ENCODE assay signal across 14 mouse cellular contexts in genomic region chr17:21536676-21537075, GRCm38 (mm10). TPM values are rescaled to one million over a fixed set of nuclear protein-coding genes. Genes with fewer than 3 reads are reported as not detected.
DNase-seq lines count a peak whose midpoint lies in the region; ATAC-seq lines count a peak whose summit lies in the region.
"Had no signal": no experiment of that assay in that cellular context is flagged by ENCODE, and none has a peak within 500 bp of the region (broad histone marks: within the 10 kb centered on the region; RNA-seq: fewer than 3 reads in every experiment).

No protein-coding gene starts in this region.

- no peaks in the 10 kb centered on the region for H3K9me3 ChIP-seq in heart, embryonic 15.5 days (replicated peaks)
- no peaks in the 10 kb centered on the region for H3K9me3 ChIP-seq in heart, embryonic 12.5 days (replicated peaks)
- H3K9me3 ChIP-seq in midbrain, embryonic 16.5 days (replicated peaks; ENCODE audit: control insufficient read depth, low read length, poor library complexity, severe bottlenecking): no peaks in the 10 kb centered on the region
- H3K9me3 ChIP-seq: limb, embryonic 12.5 days had no signal

- no peak overlapping the region for H3K9ac ChIP-seq in heart, embryonic 15.5 days
- H3K9ac ChIP-seq in heart, embryonic 12.5 days: no peak overlapping the region
- no peak overlapping the region for H3K9ac ChIP-seq in midbrain, embryonic 16.5 days (ENCODE audit: low read depth, low read length)
- H3K9ac ChIP-seq: limb, embryonic 12.5 days had no signal

- peak; percentile 43 for DNase-seq in 3134 (ENCODE audit: extremely low read depth, insufficient read length, low spot score)
- DNase-seq in CD4-positive helper T cell, adult 2 months (ENCODE audit: low read depth, low spot score): peak; percentile 74
- DNase-seq in adrenal gland, postnatal 36 days: peak; percentile 18 to 35
- no peak for DNase-seq in frontal cortex, postnatal 36 days (ENCODE audit: low spot score in 2 of 2)
- DNase-seq: cerebellum, postnatal 36 days; kidney, adult 9 months; retina, postnatal 1 day; thymus, postnatal 36 days had no signal

- peak overlapping the region; percentile 88; the same call in 1 of the 2 replicates for H3K4me2 ChIP-seq in heart, embryonic 15.5 days
- H3K4me2 ChIP-seq in heart, embryonic 12.5 days: no peak overlapping the region
- H3K4me2 ChIP-seq in midbrain, embryonic 16.5 days (ENCODE audit: low read length): no peak overlapping the region

- H3K36me3 ChIP-seq in heart, embryonic 15.5 days: no peaks in the 10 kb centered on the region
- H3K36me3 ChIP-seq in heart, embryonic 12.5 days: no peaks in the 10 kb centered on the region
- H3K36me3 ChIP-seq in midbrain, embryonic 16.5 days (ENCODE audit: control insufficient read depth, insufficient read depth, low read length): no peaks in the 10 kb centered on the region
- H3K36me3 ChIP-seq: limb, embryonic 12.5 days had no signal

- 0 out of 2 replicates have a peak overlapping the region, but pooled peaks have one; percentile 5 for H3K4me3 ChIP-seq in heart, embryonic 15.5 days
- H3K4me3 ChIP-seq in heart, embryonic 12.5 days: no peak overlapping the region
- H3K4me3 ChIP-seq in midbrain, embryonic 16.5 days (ENCODE audit: low read depth, low read length): no peak overlapping the region

- WGBS in heart, embryonic 15.5 days: 44% methylated on average over 2 of the region's 2 CpGs
- 53% methylated on average over 2 of the region's 2 CpGs for WGBS in heart, embryonic 12.5 days
- 83% methylated on average over 2 of the region's 2 CpGs for WGBS in midbrain, embryonic 16.5 days

- no peak for ATAC-seq in heart, embryonic 15.5 days (replicated peaks; ENCODE audit: insufficient number of reproducible peaks, insufficient read depth, low FRiP score, low read depth)
- ATAC-seq in heart, embryonic 12.5 days (ENCODE audit: insufficient number of reproducible peaks, low FRiP score): no peak
- ATAC-seq in erythroblast, adult 5-6 weeks (replicated peaks; ENCODE audit: low FRiP score, poor library complexity, severe bottlenecking): no peak
- ATAC-seq in midbrain, embryonic 16.5 days: no peak
- ATAC-seq: Patski had no signal

- no peak overlapping the region for H3K27ac ChIP-seq in heart, embryonic 15.5 days
- no peak overlapping the region for H3K27ac ChIP-seq in heart, embryonic 12.5 days (ENCODE audit: poor library complexity, severe bottlenecking)
- no peak overlapping the region for H3K27ac ChIP-seq in midbrain, embryonic 16.5 days (ENCODE audit: low read length)
- H3K27ac ChIP-seq: limb, embryonic 12.5 days had no signal

- no peaks in the 10 kb centered on the region for H3K27me3 ChIP-seq in heart, embryonic 15.5 days
- no peaks in the 10 kb centered on the region for H3K27me3 ChIP-seq in heart, embryonic 12.5 days (replicated peaks)
- H3K27me3 ChIP-seq in midbrain, embryonic 16.5 days (ENCODE audit: control insufficient read depth, insufficient read depth, low read depth, low read length): no peaks in the 10 kb centered on the region
- H3K27me3 ChIP-seq: limb, embryonic 12.5 days; Patski had no signal

- peaks cover 19% of the 10 kb centered on the region for H3K4me1 ChIP-seq in heart, embryonic 15.5 days (replicated peaks)
- H3K4me1 ChIP-seq in heart, embryonic 12.5 days (replicated peaks): peaks cover 18% of the 10 kb centered on the region
- H3K4me1 ChIP-seq in midbrain, embryonic 16.5 days (ENCODE audit: control insufficient read depth, insufficient read depth, low read length): peaks cover 12% of the 10 kb centered on the region

RNA-seq across cellular contexts. Expression of gene Zfp52, which starts 1.3 kb away (rescaled TPM):
- 4.0 TPM in 2 replicates for polyA plus RNA-seq in heart, embryonic 15.5 days (2015; fragmentation: Nextera tagmentation; extraction: Ambion mirVana)
- polyA plus RNA-seq in heart, embryonic 12.5 days (2016; fragmentation: Nextera tagmentation; extraction: Ambion mirVana): 2.6 and 2.9 TPM in 2 replicates
- 10 to 100 TPM; 29.6 to 33.9 TPM for total RNA-seq in adrenal gland, postnatal 36 days (2021)
- total RNA-seq in erythroblast, adult 5-6 weeks (2015; ENCODE audit: low replicate concordance): 9.4 and 13.3 TPM in 2 replicates
- total RNA-seq in erythroblast, adult 5-6 weeks (2017; ENCODE audit: low replicate concordance): 3.8 and 5.2 TPM in 2 replicates
- 2.9 and 3.2 TPM in 2 replicates for polyA plus RNA-seq in midbrain, embryonic 16.5 days (2015; fragmentation: Nextera tagmentation; extraction: Ambion mirVana)

RNA-seq across cellular contexts. Expression of gene Zfp948, which starts 30.1 kb away (rescaled TPM):
- polyA plus RNA-seq in heart, embryonic 15.5 days (2015; fragmentation: Nextera tagmentation; extraction: Ambion mirVana): 9.7 and 11.4 TPM in 2 replicates
- 14.4 and 15.1 TPM in 2 replicates for polyA plus RNA-seq in heart, embryonic 12.5 days (2016; fragmentation: Nextera tagmentation; extraction: Ambion mirVana)
- 10 to 100 TPM; 10.6 to 14.2 TPM for total RNA-seq in adrenal gland, postnatal 36 days (2021)
- 2.5 and 3.3 TPM in 2 replicates for total RNA-seq in erythroblast, adult 5-6 weeks (2015; ENCODE audit: low replicate concordance)
- 0.28 and 0.77 TPM in 2 replicates for total RNA-seq in erythroblast, adult 5-6 weeks (2017; ENCODE audit: low replicate concordance)
- polyA plus RNA-seq in midbrain, embryonic 16.5 days (2015; fragmentation: Nextera tagmentation; extraction: Ambion mirVana): 22.1 and 23.1 TPM in 2 replicates

RNA-seq across cellular contexts. Expression of gene Zfp53, which starts 47.9 kb away (rescaled TPM):
- polyA plus RNA-seq in heart, embryonic 15.5 days (2015; fragmentation: Nextera tagmentation; extraction: Ambion mirVana): 4.9 and 6.9 TPM in 2 replicates
- 5.6 and 5.9 TPM in 2 replicates for polyA plus RNA-seq in heart, embryonic 12.5 days (2016; fragmentation: Nextera tagmentation; extraction: Ambion mirVana)
- total RNA-seq in adrenal gland, postnatal 36 days (2021): 1 to 10 TPM; 3.5 to 3.9 TPM
- total RNA-seq in erythroblast, adult 5-6 weeks (2015; ENCODE audit: low replicate concordance): 2.1 and 15.8 TPM in 2 replicates
- 0.84 and 6.5 TPM in 2 replicates for total RNA-seq in erythroblast, adult 5-6 weeks (2017; ENCODE audit: low replicate concordance)
- 10.9 and 12.0 TPM in 2 replicates for polyA plus RNA-seq in midbrain, embryonic 16.5 days (2015; fragmentation: Nextera tagmentation; extraction: Ambion mirVana)

Comparison
In these comparisons a context has a peak if more than half of its experiments do, and no peak if none do; other contexts are left out.
1. DNase-seq: peak in 3134 (single experiment), CD4-positive helper T cell, adult 2 months (single experiment) and adrenal gland, postnatal 36 days (2 of 2); none in frontal cortex, postnatal 36 days (0 of 2).